In the genomic region with DNA sequence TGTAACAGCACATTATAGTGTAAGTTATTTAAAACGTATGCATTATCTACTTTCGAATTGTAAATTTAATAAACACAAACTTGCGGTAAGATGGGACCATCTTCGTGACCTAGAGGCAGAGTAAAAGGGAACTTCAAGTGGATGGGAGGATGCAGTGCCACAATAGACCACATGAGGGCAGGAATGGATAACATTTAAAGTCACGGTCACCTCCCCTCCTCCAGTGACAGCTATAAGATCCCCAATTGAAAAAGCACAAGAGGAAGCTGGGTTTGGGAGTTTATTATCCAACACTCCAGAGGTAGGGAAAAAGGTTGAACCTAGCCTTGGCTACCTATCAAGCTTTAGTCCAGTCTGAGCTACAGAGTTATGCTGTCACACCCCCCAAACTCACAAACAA, we compare ENCODE assay signal across 9 mouse cellular contexts. TPM values are rescaled to one million over a fixed set of nuclear protein-coding genes. Genes with fewer than 3 reads are reported as not detected.
DNase-seq lines count a peak whose midpoint lies in the region; ATAC-seq and TF ChIP-seq lines count a peak whose summit lies in the region.
"Had no signal": no experiment of that assay in that cellular context is flagged by ENCODE, and none has a peak within 500 bp of the region (broad histone marks: within the 10 kb centered on the region; RNA-seq: fewer than 3 reads in every experiment).

No protein-coding gene starts in this region.

- H3K4me1 ChIP-seq in kidney, embryonic 16.5 days (ENCODE audit: insufficient read depth, low read length) = no peaks in the 10 kb centered on the region
- H3K4me1 ChIP-seq in cortical plate, adult 2 months (ENCODE audit: control insufficient read depth, insufficient read depth, low read length) = no peaks in the 10 kb centered on the region
- H3K4me1 ChIP-seq: embryonic facial prominence, embryonic 12.5 days had no signal

- no peak for ATAC-seq in kidney, embryonic 16.5 days (ENCODE audit: low FRiP score, low TSS enrichment)
- peak; percentile 99 for ATAC-seq in granulocyte monocyte progenitor cell, adult 5-6 weeks (replicated peaks; ENCODE audit: poor library complexity, severe bottlenecking)

- H3K9me3 ChIP-seq in kidney, embryonic 16.5 days (ENCODE audit: low read length) = no peaks in the 10 kb centered on the region
- H3K9me3 ChIP-seq: embryonic facial prominence, embryonic 12.5 days had no signal

- no peak for TF ChIP-seq POLR2A in cortical plate, adult 2 months (IDR thresholded peaks at IDR 0.05; ENCODE audit: extremely low read depth, insufficient read depth, low read length)

- H3K4me2 ChIP-seq in kidney, embryonic 16.5 days (replicated peaks; ENCODE audit: low read depth, low read length) = no peak overlapping the region
- H3K4me2 ChIP-seq: embryonic facial prominence, embryonic 12.5 days had no signal

- H3K4me3 ChIP-seq in kidney, embryonic 16.5 days (ENCODE audit: low read length) = no peak overlapping the region
- no peak overlapping the region for H3K4me3 ChIP-seq in cortical plate, adult 2 months (ENCODE audit: insufficient read depth, low read length)
- H3K4me3 ChIP-seq: embryonic facial prominence, embryonic 12.5 days had no signal

- peak; percentile 62 for TF ChIP-seq CTCF in cortical plate, adult 2 months (IDR thresholded peaks at IDR 0.05; ENCODE audit: extremely low read depth, insufficient read depth, low read length)

- H3K9ac ChIP-seq in kidney, embryonic 16.5 days (replicated peaks; ENCODE audit: low read length) = no peak overlapping the region
- H3K9ac ChIP-seq: embryonic facial prominence, embryonic 12.5 days had no signal

- 0 out of 2 replicates have a peak, but pooled peaks cover 1% of the 10 kb centered on the region for H3K36me3 ChIP-seq in kidney, embryonic 16.5 days (ENCODE audit: insufficient read depth, low read length)

- 37% methylated on average over 5 of the region's 5 CpGs for WGBS in kidney, embryonic 16.5 days

- no peak overlapping the region for H3K27ac ChIP-seq in kidney, embryonic 16.5 days (ENCODE audit: low read length)
- H3K27ac ChIP-seq in cortical plate, adult 2 months (ENCODE audit: insufficient read depth, low read length) = no peak overlapping the region
- H3K27ac ChIP-seq: embryonic facial prominence, embryonic 12.5 days had no signal

- no peaks in the 10 kb centered on the region for H3K27me3 ChIP-seq in kidney, embryonic 16.5 days (ENCODE audit: insufficient read depth, low read length)
- H3K27me3 ChIP-seq: embryonic facial prominence, embryonic 12.5 days had no signal

- DNase-seq in kidney, adult 18-20 months = peak; percentile 60
- DNase-seq in R1 (ENCODE audit: low read depth, low spot score) = peak; percentile 50
- peak; percentile 67 to 71 for DNase-seq in layer of hippocampus, postnatal 10 days (ENCODE audit: low spot score in 2 of 2)
- DNase-seq in mesoderm, embryonic 11.5 days (ENCODE audit: low read depth, low spot score) = peak; percentile 51
- peak; percentile 27 to 62 for DNase-seq in spleen, postnatal 4 days (ENCODE audit: low spot score in 2 of 2)

RNA-seq across cellular contexts. Expression of gene Ctps2, which starts 14.7 kb away (rescaled TPM):
- 95.8 and 104 TPM in 2 replicates for polyA plus RNA-seq in kidney, embryonic 16.5 days (2015; fragmentation: Nextera tagmentation; extraction: Ambion mirVana)
- polyA plus RNA-seq in cortical plate, adult 2 months (2012; rRNA removed) = 94.3 and 115 TPM in 2 replicates
- total RNA-seq in granulocyte monocyte progenitor cell, adult 5-6 weeks (2014; fragmentation: Nextera tagmentation) = 88.1 and 119 TPM in 2 replicates
- total RNA-seq in granulocyte monocyte progenitor cell, adult 5-6 weeks (2017) = 91.0 and 91.3 TPM in 2 replicates
- 10 to 100 TPM; 59.6 to 63.5 TPM for total RNA-seq in layer of hippocampus, postnatal 10 days (2021)

RNA-seq across cellular contexts. Expression of gene Syap1, which starts 27.4 kb away (rescaled TPM):
- 42.5 and 44.0 TPM in 2 replicates for polyA plus RNA-seq in kidney, embryonic 16.5 days (2015; fragmentation: Nextera tagmentation; extraction: Ambion mirVana)
- 24.1 and 26.0 TPM in 2 replicates for polyA plus RNA-seq in cortical plate, adult 2 months (2012; rRNA removed)
- 11.4 and 16.9 TPM in 2 replicates for total RNA-seq in granulocyte monocyte progenitor cell, adult 5-6 weeks (2014; fragmentation: Nextera tagmentation)
- 33.9 and 36.4 TPM in 2 replicates for total RNA-seq in granulocyte monocyte progenitor cell, adult 5-6 weeks (2017)
- 10 to 100 TPM; 37.3 to 39.4 TPM for total RNA-seq in layer of hippocampus, postnatal 10 days (2021)

RNA-seq across cellular contexts. Expression of gene S100g, which starts 48.7 kb away (rescaled TPM):
- polyA plus RNA-seq in kidney, embryonic 16.5 days (2015; fragmentation: Nextera tagmentation; extraction: Ambion mirVana) = 347 and 501 TPM in 2 replicates
- polyA plus RNA-seq in cortical plate, adult 2 months (2012; rRNA removed) = not detected in 2 replicates
- total RNA-seq in granulocyte monocyte progenitor cell, adult 5-6 weeks (2014; fragmentation: Nextera tagmentation) = not detected in 2 replicates
- total RNA-seq in granulocyte monocyte progenitor cell, adult 5-6 weeks (2017) = not detected in 2 replicates
- not detected for total RNA-seq in layer of hippocampus, postnatal 10 days (2021)
- polyA plus RNA-seq: embryonic facial prominence, embryonic 12.5 days had no signal
